Mouse (Mus musculus): ENCODE results near the gene Ago1. TPM values are rescaled to one million over a fixed set of nuclear protein-coding genes. Genes with fewer than 3 reads are reported as not detected.

Ago1 gene
- 10 to 100 TPM; 62.4 to 65.3 TPM for total RNA-seq (2021)

DNA sequence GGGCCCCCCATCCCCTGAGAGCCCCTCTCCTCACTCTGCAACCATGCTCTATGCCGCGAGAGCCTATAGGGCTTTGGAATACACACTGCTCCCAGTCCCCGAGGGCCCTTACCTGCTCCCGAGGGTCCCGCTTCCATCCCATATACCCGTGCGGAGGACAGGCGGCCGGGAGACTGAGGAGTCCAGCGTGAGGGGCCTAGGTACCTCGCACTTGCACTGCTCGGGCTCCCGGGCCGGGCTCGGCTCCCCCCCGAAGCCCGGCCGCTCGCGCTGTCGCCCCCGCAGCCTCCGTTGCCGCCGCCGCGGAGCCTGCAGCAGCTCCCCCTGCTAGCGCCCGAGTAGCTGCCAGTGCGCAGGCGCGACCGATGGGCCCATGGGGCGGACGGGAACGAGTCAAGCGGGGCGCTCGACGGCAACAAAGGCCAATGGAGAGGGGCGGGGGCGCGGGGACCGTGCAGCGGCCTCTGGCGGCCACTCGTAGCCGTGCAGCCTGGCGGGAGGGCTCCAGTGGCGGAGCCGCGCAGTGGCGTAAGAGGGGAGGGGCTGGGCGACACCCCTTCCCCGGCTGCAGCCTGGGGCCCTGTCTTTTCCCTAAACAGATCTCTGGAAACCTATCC lies at the start of gene Ago1:
Gene Ago1 (minus strand): TSS at position 299 of the 617 bp plus-strand sequence.
- intact Hi-C loops (cut with DNase I) = no loop called here
- DNase-seq (ENCODE audit: extremely low spot score in 1 of 2, low spot score in 2 of 2) = peak; percentile 92 to 98

DNA sequence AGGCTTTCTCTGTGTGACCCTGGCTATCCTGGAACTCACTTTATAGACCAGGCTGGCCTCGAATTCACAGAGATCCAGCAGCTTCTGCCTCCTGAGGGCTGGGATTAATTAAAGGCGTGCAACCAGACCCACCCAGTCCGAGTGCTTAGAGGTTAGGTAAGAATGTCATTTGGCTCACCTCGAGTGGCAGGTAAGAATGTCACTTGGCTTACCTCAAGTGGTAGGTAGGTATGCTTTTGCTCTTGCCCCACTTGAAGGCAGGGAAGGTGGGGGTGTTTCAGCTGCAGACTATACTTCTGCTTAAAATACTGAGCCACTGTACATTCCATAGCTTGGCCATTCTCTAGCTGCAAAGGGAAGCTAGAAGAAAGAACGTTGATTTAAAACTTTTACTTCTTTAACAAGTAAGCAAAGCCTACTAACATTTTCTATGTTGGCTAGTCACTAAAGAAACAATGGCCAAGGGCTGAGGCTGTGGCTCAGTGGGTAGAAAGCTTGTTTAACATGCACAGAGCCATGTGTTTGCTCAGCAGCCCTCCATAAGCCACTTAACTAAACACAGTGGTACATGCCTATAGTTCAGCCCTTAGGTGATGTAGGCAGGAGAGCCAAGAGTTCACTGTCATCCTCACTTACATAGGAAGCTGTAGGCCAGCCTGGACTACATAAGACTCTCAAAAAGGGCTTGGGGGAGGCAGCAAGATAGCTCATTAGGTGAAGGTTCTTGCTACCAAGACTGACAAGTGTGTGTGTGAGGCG lies 44.1 kb upstream of the Ago1 start:
- DNase-seq (ENCODE audit: extremely low spot score in 1 of 2, low spot score in 2 of 2) = no peak
- intact Hi-C loops (cut with DNase I) = no loop called here

DNA sequence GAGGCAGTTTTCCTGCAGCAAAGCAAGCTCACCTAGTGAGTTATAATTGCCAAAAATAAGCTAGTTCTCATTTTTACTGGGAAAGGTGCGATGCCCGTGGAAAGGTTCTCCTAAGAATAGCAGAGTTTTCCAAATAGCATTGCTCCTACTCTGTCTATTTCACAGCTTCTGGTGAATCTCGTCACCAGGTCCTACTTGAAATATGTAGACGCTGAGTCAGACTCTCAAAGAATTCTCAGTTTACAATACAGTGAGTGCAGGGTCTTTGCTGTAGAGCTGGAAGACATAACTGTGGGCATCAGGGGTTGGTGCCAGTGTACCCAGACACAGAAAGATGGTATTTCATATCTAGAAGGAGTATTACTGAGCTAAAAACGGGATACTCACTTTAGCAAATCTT lies 42.6 kb upstream of the Ago1 start:
- intact Hi-C loops (cut with DNase I) = no loop called here
- no peak for DNase-seq (ENCODE audit: extremely low spot score in 1 of 2, low spot score in 2 of 2)

DNA sequence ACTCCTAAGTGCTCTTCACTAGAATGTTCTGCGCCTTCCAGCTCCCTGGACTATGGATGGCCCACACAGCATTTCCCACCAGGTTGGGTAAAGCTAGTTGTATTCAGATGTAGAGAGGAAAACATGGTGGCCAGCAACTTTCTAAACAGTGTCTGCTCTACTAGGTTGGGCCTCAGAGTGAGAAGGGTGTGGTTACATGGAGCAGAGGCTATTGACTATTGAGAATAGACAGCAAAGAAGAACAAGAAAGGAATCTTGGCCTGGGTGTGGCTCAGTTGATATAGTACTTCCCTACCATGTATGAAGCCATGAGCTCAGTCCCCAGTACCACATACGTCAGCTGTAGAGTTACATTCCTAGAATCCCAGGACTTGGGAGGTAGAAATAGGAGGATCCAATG lies 40.7 kb upstream of the Ago1 start:
- intact Hi-C loops (cut with DNase I) = no loop called here
- no peak for DNase-seq (ENCODE audit: extremely low spot score in 1 of 2, low spot score in 2 of 2)

DNA sequence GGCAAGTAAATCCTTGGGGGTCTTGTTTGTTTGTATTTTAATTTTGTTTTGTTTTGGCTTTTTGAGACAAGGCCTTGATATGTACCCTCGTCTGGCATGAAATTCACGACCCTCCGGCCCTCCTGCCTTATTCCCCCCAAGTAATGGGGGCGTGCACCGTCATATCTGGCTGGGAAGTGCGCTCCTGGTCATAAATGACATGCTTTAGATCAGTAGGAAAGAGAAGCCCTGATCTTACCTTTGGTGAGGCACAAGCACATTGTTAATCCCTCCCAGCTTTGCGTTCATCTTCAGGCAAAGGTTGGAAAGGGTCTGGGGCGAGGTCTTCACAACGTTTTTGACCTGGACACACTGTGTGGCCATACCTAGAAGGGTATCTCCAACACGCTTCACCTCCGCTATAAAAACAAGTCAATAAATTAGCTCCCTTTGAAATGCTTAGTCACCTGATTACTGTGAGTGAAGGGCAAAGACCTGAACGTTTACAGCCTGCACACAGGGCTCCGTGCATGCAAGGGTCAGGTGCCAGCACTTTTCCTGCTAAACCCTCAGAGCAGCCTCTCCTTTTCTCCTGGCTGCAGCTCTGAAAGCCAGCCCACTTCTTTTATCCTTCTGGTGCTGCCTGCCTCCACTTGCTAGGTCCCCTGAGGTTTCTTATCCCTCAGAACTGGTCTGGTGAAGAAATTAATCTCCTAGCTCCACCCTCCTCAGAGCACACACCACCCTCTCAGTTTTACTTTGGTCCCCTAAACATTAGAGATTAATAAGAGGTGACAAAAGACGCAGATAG lies 39.9 kb upstream of the Ago1 start:
- DNase-seq (ENCODE audit: extremely low spot score in 1 of 2, low spot score in 2 of 2) = no peak
- intact Hi-C loops (cut with DNase I) = no loop called here

DNA sequence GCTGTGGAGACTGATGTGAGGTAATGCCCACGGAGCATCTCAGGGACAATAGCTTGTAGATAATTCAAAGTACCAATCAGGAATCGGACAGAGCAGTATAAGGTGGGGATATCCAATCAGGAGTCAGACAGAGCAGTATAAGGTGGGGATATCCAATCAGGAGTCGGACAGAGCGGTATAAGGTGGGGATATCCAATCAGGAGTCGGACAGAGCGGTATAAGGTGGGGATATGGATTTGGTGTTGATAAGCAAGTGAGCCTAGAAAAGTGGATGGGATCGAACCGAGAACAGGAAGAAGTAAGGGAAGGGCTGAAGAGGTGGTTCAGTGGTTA lies 34.6 kb upstream of the Ago1 start:
- intact Hi-C loops (cut with DNase I) = no loop called here
- DNase-seq (ENCODE audit: extremely low spot score in 1 of 2, low spot score in 2 of 2) = no peak

DNA sequence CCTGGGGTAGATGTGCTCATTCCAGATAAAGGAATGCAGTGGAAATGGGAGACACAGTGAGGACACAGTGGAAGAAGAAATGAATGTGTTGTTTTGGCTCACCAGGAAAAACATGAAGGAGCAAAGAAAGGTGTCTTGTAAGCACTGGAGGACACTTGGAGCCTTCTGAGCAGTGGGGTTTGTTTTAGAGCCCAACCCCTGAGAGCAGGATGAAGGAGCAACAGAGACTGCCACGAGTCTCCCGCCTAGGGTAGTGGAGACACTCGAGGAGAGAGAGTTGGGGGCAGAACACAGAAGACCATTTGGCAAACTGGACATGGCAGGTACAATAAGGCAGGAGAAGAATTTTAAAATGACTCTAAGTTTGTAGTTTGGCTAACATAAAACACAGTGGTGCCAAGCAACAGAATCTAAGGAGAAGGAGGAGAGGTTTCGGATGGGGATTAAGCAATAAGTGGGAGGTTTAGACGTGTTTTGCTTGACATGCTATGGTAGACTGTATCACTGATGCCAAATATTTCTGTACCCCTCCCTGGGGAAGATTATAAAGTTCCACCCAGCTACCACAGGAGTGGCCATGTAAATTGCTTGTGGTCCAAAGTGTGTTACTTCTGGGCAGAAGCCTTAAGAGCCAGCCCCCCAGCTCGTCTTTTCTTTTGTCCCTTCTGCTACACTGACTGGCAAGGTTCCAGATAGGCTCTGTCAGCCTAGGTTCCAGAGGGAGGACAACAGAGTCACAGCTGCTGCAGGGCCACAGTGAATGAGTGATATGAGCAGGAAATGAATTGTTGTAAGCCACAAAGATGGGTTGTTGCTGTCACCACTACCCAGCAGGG lies 34.0 kb upstream of the Ago1 start:
- intact Hi-C loops (cut with DNase I) = no loop called here
- no peak for DNase-seq (ENCODE audit: extremely low spot score in 1 of 2, low spot score in 2 of 2)

DNA sequence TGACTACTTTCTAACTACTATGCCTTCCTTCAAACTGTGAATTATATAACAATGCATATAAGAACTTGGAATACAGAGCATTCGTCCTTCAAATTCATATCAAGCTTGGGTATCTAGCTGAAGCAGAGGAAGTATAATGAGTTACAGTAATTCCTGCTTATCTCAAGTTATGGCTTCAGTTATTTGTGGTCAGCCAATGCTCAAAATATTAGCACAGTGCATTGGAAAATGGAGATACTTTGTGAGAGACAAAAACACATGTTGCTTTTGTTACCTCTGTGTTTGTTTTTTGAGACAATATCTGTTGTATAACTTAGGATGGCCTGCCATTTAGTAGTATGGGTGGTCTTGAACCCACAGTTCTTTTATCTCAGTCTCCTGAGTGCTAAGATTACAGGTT lies 30.2 kb upstream of the Ago1 start:
- intact Hi-C loops (cut with DNase I) = no loop called here

DNA sequence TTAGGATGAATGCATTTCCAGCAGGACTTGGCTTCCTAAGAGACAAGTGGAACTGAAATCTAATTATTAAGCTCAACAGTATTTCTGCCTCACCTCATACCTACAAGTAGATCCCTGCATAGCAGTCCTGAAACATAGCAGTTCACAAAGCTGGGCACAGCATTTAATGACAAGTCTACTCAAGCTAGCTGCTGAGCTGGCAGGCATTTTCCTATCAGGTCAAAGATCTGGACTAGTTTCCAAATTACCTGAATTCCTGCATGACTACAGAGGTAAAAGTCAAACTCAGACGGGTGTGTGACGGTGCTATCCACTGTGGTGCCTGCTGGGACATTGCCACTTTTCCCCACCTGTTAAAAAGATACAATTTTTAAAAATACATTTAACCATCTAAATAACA lies 28.6 kb upstream of the Ago1 start:
- intact Hi-C loops (cut with DNase I) = no loop called here
- DNase-seq (ENCODE audit: extremely low spot score in 1 of 2, low spot score in 2 of 2) = no peak

More for the DNA sequence above, 30.2 kb upstream of the Ago1 start:
- no peak for DNase-seq (ENCODE audit: extremely low spot score in 1 of 2, low spot score in 2 of 2)

DNA sequence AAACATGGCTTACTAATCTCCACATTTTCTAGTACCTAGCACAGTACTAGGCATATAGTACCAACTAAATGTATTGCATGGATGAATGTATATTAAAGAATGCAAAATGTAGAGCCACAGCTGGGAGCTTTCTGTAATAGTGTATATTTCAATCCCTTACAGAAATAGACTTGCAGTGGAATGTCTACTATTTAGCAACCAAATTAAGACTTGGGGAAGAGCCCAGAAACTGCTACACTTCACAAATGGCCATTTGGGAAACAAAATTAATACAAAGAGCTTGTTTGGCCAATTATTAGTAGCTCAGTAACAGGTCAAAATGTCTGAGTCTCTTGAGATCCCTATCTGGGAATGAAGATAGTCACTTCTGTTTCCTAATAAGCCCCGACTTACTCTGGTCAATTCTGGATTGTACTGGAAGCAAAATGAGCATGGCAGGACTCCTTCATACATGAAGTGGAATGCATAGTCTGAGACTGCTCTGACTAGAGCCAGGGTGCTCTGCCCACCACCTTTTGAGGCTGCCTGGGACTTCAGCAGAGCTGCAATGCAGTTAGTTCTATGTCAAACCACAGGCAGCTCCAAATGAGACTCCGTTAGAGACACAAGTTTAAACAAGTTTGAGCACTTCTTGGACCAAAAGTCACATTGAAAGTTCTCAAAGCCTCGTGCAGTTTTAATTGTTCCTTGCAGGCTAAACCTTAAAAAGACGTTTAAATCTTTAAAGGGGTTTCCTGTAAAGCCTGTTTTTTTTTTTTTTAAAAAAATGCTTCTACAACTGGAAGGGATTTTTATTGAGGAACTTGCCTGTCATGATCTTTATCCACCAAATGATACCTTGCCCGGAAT lies 27.8 kb upstream of the Ago1 start:
- DNase-seq (ENCODE audit: extremely low spot score in 1 of 2, low spot score in 2 of 2) = no peak
- intact Hi-C loops (cut with DNase I) = no loop called here

DNA sequence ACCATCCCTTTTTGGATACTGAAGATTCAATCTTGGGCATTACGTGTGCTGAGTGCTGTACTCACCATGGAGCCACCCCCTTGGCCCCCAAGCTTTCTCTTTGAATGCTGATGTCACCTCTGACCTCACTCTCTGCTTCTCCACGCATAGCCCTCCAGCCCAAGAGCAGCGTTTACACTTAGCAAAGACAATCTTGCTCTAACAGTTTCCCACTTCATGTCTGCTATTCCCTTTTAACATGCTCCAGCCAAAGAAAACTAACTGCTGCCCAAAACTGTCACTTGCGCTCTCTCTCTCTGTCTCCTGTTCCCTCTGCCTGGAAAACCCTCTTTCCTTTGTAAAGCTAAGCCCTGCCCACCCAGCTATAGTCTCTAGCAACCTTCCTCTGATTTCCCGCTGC lies 27.1 kb upstream of the Ago1 start:
- no peak for DNase-seq (ENCODE audit: extremely low spot score in 1 of 2, low spot score in 2 of 2)
- intact Hi-C loops (cut with DNase I) = no loop called here

DNA sequence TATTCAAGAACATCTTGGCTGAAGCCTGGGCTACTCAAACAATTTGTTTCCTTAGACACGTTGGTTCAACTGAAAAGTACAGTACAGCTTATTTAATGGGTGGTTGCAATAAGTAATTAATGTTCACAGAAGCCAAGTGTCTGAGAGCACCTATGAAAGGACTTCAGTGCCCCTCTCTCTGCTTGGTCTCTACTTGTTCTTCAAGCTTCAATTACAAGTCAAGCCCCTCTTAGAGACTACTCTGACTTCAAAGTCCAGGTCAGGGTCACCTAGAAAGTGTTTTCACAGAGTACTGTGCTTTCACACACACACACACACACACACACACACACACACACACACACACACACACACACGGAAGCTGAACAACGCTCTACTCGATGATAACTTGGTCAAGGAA lies 25.0 kb upstream of the Ago1 start:
- intact Hi-C loops (cut with DNase I) = no loop called here
- DNase-seq (ENCODE audit: extremely low spot score in 1 of 2, low spot score in 2 of 2) = no peak

DNA sequence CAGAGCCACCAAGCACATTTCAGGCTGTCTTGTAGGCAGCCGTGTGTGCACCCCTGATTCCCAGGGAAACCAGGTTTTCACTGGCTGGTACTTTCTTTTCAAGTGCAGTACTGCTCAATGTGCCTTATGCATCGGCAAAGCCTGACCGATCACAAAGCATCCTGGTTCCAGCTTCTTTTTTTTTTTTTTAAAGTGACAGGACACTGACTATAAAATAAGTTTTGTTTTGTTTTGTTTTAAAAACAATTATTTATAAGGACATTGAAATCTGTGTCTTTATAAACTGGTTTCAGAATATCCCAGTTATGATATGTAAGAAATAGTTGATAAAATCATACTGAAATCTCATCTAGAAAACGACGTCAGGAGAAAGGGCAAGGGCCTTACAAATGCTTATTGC lies 23.6 kb upstream of the Ago1 start:
- intact Hi-C loops (cut with DNase I) = no loop called here
- no peak for DNase-seq (ENCODE audit: extremely low spot score in 1 of 2, low spot score in 2 of 2)

DNA sequence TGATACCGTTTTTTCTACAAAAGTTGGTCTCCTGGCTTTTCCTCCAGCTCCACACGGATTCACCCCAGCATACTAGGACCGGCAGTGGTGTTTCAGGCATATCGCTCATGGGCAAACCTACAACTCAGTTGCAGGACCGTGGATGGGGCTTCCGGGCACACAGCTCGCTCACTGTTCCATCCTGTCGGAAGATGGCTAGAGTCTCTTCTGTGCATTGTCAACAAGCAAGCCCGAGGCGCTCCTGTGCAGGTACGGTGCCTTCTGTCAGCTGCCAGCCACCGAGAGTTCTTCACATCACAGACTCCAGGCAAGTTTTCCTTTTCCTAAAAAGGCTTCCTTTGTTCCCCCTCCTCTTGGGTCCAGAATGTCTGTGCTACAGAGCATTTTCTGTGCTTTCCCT lies 22.3 kb upstream of the Ago1 start:
- intact Hi-C loops (cut with DNase I) = no loop called here

DNA sequence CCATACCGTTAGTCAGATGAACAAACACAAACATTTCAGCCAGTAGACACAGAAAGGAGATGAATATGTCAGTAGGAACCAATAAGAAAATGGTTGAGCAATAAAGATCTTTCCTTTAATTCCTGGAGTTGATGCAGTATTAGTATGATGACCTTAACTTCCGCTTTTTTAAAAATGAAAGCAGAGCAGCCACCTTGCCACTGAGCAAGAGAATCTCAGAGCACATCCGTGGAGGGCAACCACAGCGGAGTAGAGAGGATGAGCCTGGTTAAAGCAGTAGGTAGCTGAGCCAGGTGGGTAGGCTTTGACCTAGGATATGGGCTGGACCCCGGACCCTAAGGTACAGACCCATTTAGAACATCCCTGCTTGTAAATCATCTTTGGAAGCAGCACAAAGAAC lies 21.4 kb upstream of the Ago1 start:
- no peak for DNase-seq (ENCODE audit: extremely low spot score in 1 of 2, low spot score in 2 of 2)
- intact Hi-C loops (cut with DNase I) = no loop called here

More for the DNA sequence above, 22.3 kb upstream of the Ago1 start:
- no peak for DNase-seq (ENCODE audit: extremely low spot score in 1 of 2, low spot score in 2 of 2)

DNA sequence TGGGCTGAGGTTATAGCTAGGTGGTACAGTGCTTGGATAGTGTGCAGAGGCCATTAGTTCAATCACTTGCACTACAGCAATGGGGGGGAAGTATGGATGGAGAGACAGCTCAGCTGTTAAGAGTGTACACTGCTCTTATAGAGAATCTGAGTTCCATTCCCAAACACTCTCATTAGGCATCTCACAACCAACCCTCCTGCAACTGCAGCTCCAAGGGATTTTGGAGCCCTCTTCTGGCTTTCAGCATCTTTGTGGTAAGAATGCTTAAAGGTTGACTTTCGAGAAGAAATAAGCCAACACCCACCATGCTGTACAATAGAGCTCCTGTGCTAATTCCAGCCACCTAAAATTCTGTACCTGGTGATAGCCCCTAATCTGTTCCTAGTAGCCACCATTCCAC lies 17.8 kb upstream of the Ago1 start:
- intact Hi-C loops (cut with DNase I) = no loop called here
- no peak for DNase-seq (ENCODE audit: extremely low spot score in 1 of 2, low spot score in 2 of 2)

DNA sequence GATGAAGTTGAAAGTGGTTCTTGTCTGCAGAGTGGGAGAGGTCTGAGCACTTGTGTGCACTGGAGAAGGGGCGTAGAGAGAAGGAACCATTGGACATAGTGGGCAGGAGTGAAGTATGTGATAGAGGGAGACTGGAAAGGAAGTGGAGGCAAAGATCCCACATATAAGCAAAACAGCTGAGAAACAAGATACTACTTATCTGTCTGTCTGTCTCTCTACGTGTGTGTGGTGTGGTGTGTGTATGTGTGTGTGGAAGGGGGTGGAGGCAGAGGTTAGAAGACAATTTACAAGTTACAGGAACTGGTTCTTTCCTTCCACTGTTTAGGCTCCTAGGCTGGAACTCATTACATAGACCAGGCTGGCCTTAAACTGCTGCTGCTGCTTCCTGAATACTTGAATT lies 16.7 kb upstream of the Ago1 start:
- intact Hi-C loops (cut with DNase I) = no loop called here
- no peak for DNase-seq (ENCODE audit: extremely low spot score in 1 of 2, low spot score in 2 of 2)

DNA sequence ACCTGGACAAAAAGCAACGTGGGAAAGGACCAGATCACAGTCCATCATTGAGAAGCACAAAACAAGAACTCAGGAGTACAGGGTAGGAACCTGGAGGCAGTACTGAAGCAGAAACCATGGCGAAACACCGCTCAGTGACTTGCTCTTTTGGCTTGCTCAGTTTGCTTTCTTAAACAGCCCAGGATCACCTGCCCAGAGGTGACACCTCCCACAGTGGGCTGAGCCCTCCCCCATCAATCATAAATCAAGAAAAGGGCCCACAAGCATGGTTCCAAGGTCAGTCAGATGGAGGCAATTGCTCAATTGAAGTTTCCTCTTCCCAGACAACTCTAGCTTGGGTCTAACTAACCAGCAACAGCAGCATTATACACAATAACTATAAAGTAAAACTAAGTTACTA lies 15.5 kb upstream of the Ago1 start:
- no peak for DNase-seq (ENCODE audit: extremely low spot score in 1 of 2, low spot score in 2 of 2)
- intact Hi-C loops (cut with DNase I) = no loop called here

DNA sequence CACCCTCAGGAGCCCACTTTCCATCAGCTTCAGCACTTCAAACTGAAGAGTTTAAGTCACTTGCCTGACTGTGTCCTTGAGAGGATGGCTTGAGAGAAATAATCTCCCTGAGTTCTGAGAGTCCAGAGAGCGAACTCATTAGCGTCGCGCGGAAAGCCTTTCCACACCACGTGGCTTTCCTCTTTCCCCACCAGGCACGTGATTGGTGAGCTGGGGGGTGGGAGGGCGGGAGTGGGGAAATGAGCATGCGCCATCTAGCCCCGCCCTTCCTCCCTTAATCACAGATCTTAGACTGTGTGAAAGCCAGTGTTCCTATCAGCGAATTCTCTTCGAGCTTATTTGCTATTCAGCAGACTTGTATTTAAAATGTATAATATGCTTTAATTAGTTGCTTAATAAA lies 14.6 kb upstream of the Ago1 start:
- intact Hi-C loops (cut with DNase I) = no loop called here
- no peak for DNase-seq (ENCODE audit: extremely low spot score in 1 of 2, low spot score in 2 of 2)

Measured in left cerebral cortex, postnatal 10 days (tissue).